Mouse (Mus musculus): ENCODE data around the gene Fam50b. TPM values are rescaled to one million over a fixed set of nuclear protein-coding genes. Genes with fewer than 3 reads are reported as not detected.

Gene Fam50b
- polyA plus RNA-seq (2014; fragmentation: Nextera tagmentation; extraction: Ambion mirVana) = not detected in 2 replicates

GRCm38 (mm10) chr13:34734686-34735085 lies at the start of gene Fam50b:
TSS of gene Fam50b (plus strand) at chr13:34734850.
- Histone ChIP-seq H3K4me1 (replicated peaks; ENCODE audit: control insufficient read depth, insufficient read depth, low read length) (no peaks in the 10 kb centered on the region), H3K4me2 (ENCODE audit: low read depth, low read length, severe bottlenecking) (no peak within 1 kb of the TSS), H3K9ac (ENCODE audit: low read length) (no peak within 1 kb of the TSS), H3K27ac (ENCODE audit: low read depth, low read length) (no peak within 1 kb of the TSS), H3K27me3 (ENCODE audit: control insufficient read depth, insufficient read depth, low read length) (no peaks in the 10 kb centered on the region), H3K4me3 (ENCODE audit: low read depth, low read length) (no peak within 1 kb of the TSS), H3K9me3 (ENCODE audit: control insufficient read depth, low read length) (no peaks in the 10 kb centered on the region), H3K36me3 (ENCODE audit: control insufficient read depth, insufficient read depth, low read length) (no peaks in the 10 kb centered on the region)
- ATAC-seq (replicated peaks; ENCODE audit: low FRiP score) = 0 out of 2 replicates have a peak, but pooled peaks have one; percentile 49
- DNase-seq (ENCODE audit: low spot score) = no peak
- WGBS = 51% methylated on average over 5 of the region's 5 CpGs

- H3K27me3 ChIP-seq (ENCODE audit: control insufficient read depth, insufficient read depth, low read length) = no peaks in the 10 kb centered on the region
- no peaks in the 10 kb centered on the region for H3K36me3 ChIP-seq (ENCODE audit: control insufficient read depth, insufficient read depth, low read length)
- H3K4me2 ChIP-seq (ENCODE audit: low read depth, low read length, severe bottlenecking) = no peak overlapping the region
- DNase-seq (ENCODE audit: low spot score) = no peak
- WGBS = 82% methylated on average over 7 of the region's 7 CpGs
- H3K9ac ChIP-seq (ENCODE audit: low read length) = no peak overlapping the region
- no peaks in the 10 kb centered on the region for H3K4me1 ChIP-seq (replicated peaks; ENCODE audit: control insufficient read depth, insufficient read depth, low read length)
- H3K27ac ChIP-seq (ENCODE audit: low read depth, low read length) = no peak overlapping the region
- no peak overlapping the region for H3K4me3 ChIP-seq (ENCODE audit: low read depth, low read length)
- no peak for ATAC-seq (replicated peaks; ENCODE audit: low FRiP score)
- H3K9me3 ChIP-seq (ENCODE audit: control insufficient read depth, low read length) = no peaks in the 10 kb centered on the region
Measured at GRCm38 (mm10) chr13:34685008-34685765, 49.5 kb upstream of the Fam50b start.

- DNase-seq (ENCODE audit: low spot score) = no peak
- Histone ChIP-seq H3K9me3 (ENCODE audit: control insufficient read depth, low read length) (no peaks in the 10 kb centered on the region), H3K4me2 (ENCODE audit: low read depth, low read length, severe bottlenecking) (no peak overlapping the region), H3K27me3 (ENCODE audit: control insufficient read depth, insufficient read depth, low read length) (no peaks in the 10 kb centered on the region), H3K27ac (ENCODE audit: low read depth, low read length) (no peak overlapping the region), H3K9ac (ENCODE audit: low read length) (no peak overlapping the region), H3K4me3 (ENCODE audit: low read depth, low read length) (no peak overlapping the region), H3K36me3 (ENCODE audit: control insufficient read depth, insufficient read depth, low read length) (no peaks in the 10 kb centered on the region), H3K4me1 (replicated peaks; ENCODE audit: control insufficient read depth, insufficient read depth, low read length) (no peaks in the 10 kb centered on the region)
- WGBS = 85% methylated on average over 1 of the region's 1 CpGs
- ATAC-seq (replicated peaks; ENCODE audit: low FRiP score) = no peak
Measured at GRCm38 (mm10) chr13:34691049-34691448, 43.6 kb upstream of the Fam50b start.

GRCm38 (mm10) chr13:34693111-34693510 lies 41.5 kb upstream of the Fam50b start:
- Histone ChIP-seq H3K27ac (ENCODE audit: low read depth, low read length) (no peak overlapping the region), H3K4me2 (ENCODE audit: low read depth, low read length, severe bottlenecking) (no peak overlapping the region), H3K36me3 (ENCODE audit: control insufficient read depth, insufficient read depth, low read length) (no peaks in the 10 kb centered on the region), H3K4me3 (ENCODE audit: low read depth, low read length) (no peak overlapping the region), H3K9me3 (ENCODE audit: control insufficient read depth, low read length) (no peaks in the 10 kb centered on the region), H3K9ac (ENCODE audit: low read length) (no peak overlapping the region), H3K27me3 (ENCODE audit: control insufficient read depth, insufficient read depth, low read length) (no peaks in the 10 kb centered on the region), H3K4me1 (replicated peaks; ENCODE audit: control insufficient read depth, insufficient read depth, low read length) (no peaks in the 10 kb centered on the region)
- DNase-seq (ENCODE audit: low spot score) (no peak), ATAC-seq (replicated peaks; ENCODE audit: low FRiP score) (no peak)
- 83% methylated on average over 6 of the region's 6 CpGs for WGBS

GRCm38 (mm10) chr13:34696734-34697332 lies 37.8 kb upstream of the Fam50b start:
- no peak overlapping the region for H3K27ac ChIP-seq (ENCODE audit: low read depth, low read length)
- DNase-seq (ENCODE audit: low spot score) = no peak
- H3K36me3 ChIP-seq (ENCODE audit: control insufficient read depth, insufficient read depth, low read length) = no peaks in the 10 kb centered on the region
- 0 out of 2 replicates have a peak, but pooled peaks cover 1% of the 10 kb centered on the region for H3K4me1 ChIP-seq (replicated peaks; ENCODE audit: control insufficient read depth, insufficient read depth, low read length)
- no peaks in the 10 kb centered on the region for H3K27me3 ChIP-seq (ENCODE audit: control insufficient read depth, insufficient read depth, low read length)
- H3K9ac ChIP-seq (ENCODE audit: low read length) = no peak overlapping the region
- H3K4me3 ChIP-seq (ENCODE audit: low read depth, low read length) = no peak overlapping the region
- 92% methylated on average over 7 of the region's 7 CpGs for WGBS
- no peak overlapping the region for H3K4me2 ChIP-seq (ENCODE audit: low read depth, low read length, severe bottlenecking)
- ATAC-seq (replicated peaks; ENCODE audit: low FRiP score) = no peak
- no peaks in the 10 kb centered on the region for H3K9me3 ChIP-seq (ENCODE audit: control insufficient read depth, low read length)

- no peak for DNase-seq (ENCODE audit: low spot score)
- Histone ChIP-seq H3K4me3 (ENCODE audit: low read depth, low read length) (no peak overlapping the region), H3K27ac (ENCODE audit: low read depth, low read length) (no peak overlapping the region), H3K27me3 (ENCODE audit: control insufficient read depth, insufficient read depth, low read length) (no peaks in the 10 kb centered on the region), H3K4me1 (replicated peaks; ENCODE audit: control insufficient read depth, insufficient read depth, low read length) (0 out of 2 replicates have a peak, but pooled peaks cover 1% of the 10 kb centered on the region), H3K9me3 (ENCODE audit: control insufficient read depth, low read length) (no peaks in the 10 kb centered on the region), H3K4me2 (ENCODE audit: low read depth, low read length, severe bottlenecking) (no peak overlapping the region), H3K9ac (ENCODE audit: low read length) (no peak overlapping the region), H3K36me3 (ENCODE audit: control insufficient read depth, insufficient read depth, low read length) (no peaks in the 10 kb centered on the region)
- WGBS = 79% methylated on average over 2 of the region's 2 CpGs
- ATAC-seq (replicated peaks; ENCODE audit: low FRiP score) = no peak
Measured at GRCm38 (mm10) chr13:34700091-34700490, 34.6 kb upstream of the Fam50b start.

- Histone ChIP-seq H3K27ac (ENCODE audit: low read depth, low read length) (no peak overlapping the region), H3K27me3 (ENCODE audit: control insufficient read depth, insufficient read depth, low read length) (no peaks in the 10 kb centered on the region)
Measured at GRCm38 (mm10) chr13:34700630-34701029, 34.0 kb upstream of the Fam50b start.

GRCm38 (mm10) chr13:34703301-34703700 lies 31.3 kb upstream of the Fam50b start:
- Histone ChIP-seq H3K9ac (ENCODE audit: low read length) (no peak overlapping the region), H3K27me3 (ENCODE audit: control insufficient read depth, insufficient read depth, low read length) (no peaks in the 10 kb centered on the region), H3K27ac (ENCODE audit: low read depth, low read length) (no peak overlapping the region), H3K4me2 (ENCODE audit: low read depth, low read length, severe bottlenecking) (no peak overlapping the region), H3K36me3 (ENCODE audit: control insufficient read depth, insufficient read depth, low read length) (no peaks in the 10 kb centered on the region), H3K9me3 (ENCODE audit: control insufficient read depth, low read length) (no peaks in the 10 kb centered on the region), H3K4me1 (replicated peaks; ENCODE audit: control insufficient read depth, insufficient read depth, low read length) (0 out of 2 replicates have a peak, but pooled peaks cover 1% of the 10 kb centered on the region), H3K4me3 (ENCODE audit: low read depth, low read length) (no peak overlapping the region)
- ATAC-seq (replicated peaks; ENCODE audit: low FRiP score) (no peak), DNase-seq (ENCODE audit: low spot score) (no peak)
- 68% methylated on average over 2 of the region's 2 CpGs for WGBS

More at GRCm38 (mm10) chr13:34700630-34701029, 34.0 kb upstream of the Fam50b start:
- 0 out of 2 replicates have a peak, but pooled peaks cover 1% of the 10 kb centered on the region for H3K4me1 ChIP-seq (replicated peaks; ENCODE audit: control insufficient read depth, insufficient read depth, low read length)
- 82% methylated on average over 1 of the region's 1 CpGs for WGBS
- H3K9me3 ChIP-seq (ENCODE audit: control insufficient read depth, low read length) = no peaks in the 10 kb centered on the region
- DNase-seq (ENCODE audit: low spot score) (no peak), ATAC-seq (replicated peaks; ENCODE audit: low FRiP score) (no peak)
- no peaks in the 10 kb centered on the region for H3K36me3 ChIP-seq (ENCODE audit: control insufficient read depth, insufficient read depth, low read length)
- H3K9ac ChIP-seq (ENCODE audit: low read length) = no peak overlapping the region
- H3K4me3 ChIP-seq (ENCODE audit: low read depth, low read length) = no peak overlapping the region
- H3K4me2 ChIP-seq (ENCODE audit: low read depth, low read length, severe bottlenecking) = no peak overlapping the region

Measured in forebrain, embryonic 11.5 days (tissue).